Mouse (Mus musculus) liver, postnatal 0 days (tissue): Measurements from ENCODE around the gene Ptprg. TPM values are rescaled to one million over a fixed set of nuclear protein-coding genes. Genes with fewer than 3 reads are reported as not detected.

ENCODE experiments used
- ATAC-seq: fragments of 200-750 bp; cut with Nextera tagmentation; 2 replicates; pipeline ENCODE4 v1.8.0; 2017; ENCODE audit warnings: mild to moderate bottlenecking, moderate library complexity
- DNase-seq: peaks from one replicate; pipeline ENCODE4 v3.0.0-alpha.2; 2016
- H3K27ac ChIP-seq: fragments of 300-500 bp; sonication (generic); 2 replicates; pipeline ENCODE4 v1.5.1; 2014; ENCODE audit warnings: antibody characterized with exemption, moderate library complexity, mild to moderate bottlenecking, low read depth
- H3K27me3 ChIP-seq: fragments of 300-500 bp; sonication (generic); 2 replicates; pipeline ENCODE4 v1.6.1; 2014; ENCODE audit warnings: low read length, control low read depth, mixed read lengths; ENCODE audit not compliant: insufficient read depth
- H3K36me3 ChIP-seq: fragments of 300-500 bp; sonication (generic); replicated peaks from 2 replicates; pipeline ENCODE4 v1.6.1; 2014; ENCODE audit warnings: mild to moderate bottlenecking, control low read depth, low read length, moderate library complexity, mixed read lengths; ENCODE audit not compliant: insufficient read depth
- H3K4me1 ChIP-seq: fragments of 300-500 bp; sonication (generic); 2 replicates; pipeline ENCODE4 v1.6.1; 2014; ENCODE audit warnings: antibody characterized with exemption, mild to moderate bottlenecking, control low read depth; ENCODE audit not compliant: insufficient read depth
- H3K4me2 ChIP-seq: fragments of 300-500 bp; sonication (generic); 2 replicates; pipeline ENCODE4 v1.6.1; 2014; ENCODE audit warnings: low read depth, mild to moderate bottlenecking, low read length, moderate library complexity, mixed read lengths
- H3K4me3 ChIP-seq: fragments of 300-500 bp; sonication (generic); 2 replicates; pipeline ENCODE4 v1.5.1; 2014; ENCODE audit warnings: low read depth, low read length
- H3K9ac ChIP-seq: fragments of 300-500 bp; sonication (generic); replicated peaks from 2 replicates; pipeline ENCODE4 v1.6.1; 2014; ENCODE audit warnings: mild to moderate bottlenecking, moderate library complexity
- H3K9me3 ChIP-seq: fragments of 300-500 bp; sonication (generic); 2 replicates; pipeline ENCODE4 v1.6.1; 2016; ENCODE audit warnings: mild to moderate bottlenecking, control low read depth, low read length, mixed read lengths
- CTCF ChIP-seq: sonication (generic); IDR thresholded peaks from 2 replicates; pipeline ENCODE4 v1.5.1; 2016; ENCODE audit warnings: antibody characterized with exemption, low read depth
- EP300 ChIP-seq: IDR thresholded peaks from 2 replicates; pipeline ENCODE4 v1.6.1; 2016; ENCODE audit warnings: antibody characterized with exemption, low read depth, mild to moderate bottlenecking
- WGBS: fragments of 180-500 bp; shearing (Covaris S2); extraction: QIAGEN DNeasy Blood & Tissue Kit; methylation state at CpG from one replicate; pipeline ENCODE4 v1.1.7; 2014; ENCODE audit not compliant: insufficient replicate concordance; 5-methylcytosine and 5-hydroxymethylcytosine counted together
- polyA plus RNA-seq: library from polyadenylated mRNA; unstranded; fragments of >200 nt; fragmentation: Nextera tagmentation; extraction: Ambion mirVana; gene quantifications from 2 replicates; pipeline ENCODE4 v1.2.1, GENCODE M21; 2015

Ptprg gene
- polyA plus RNA-seq, 1 experiment from 2014 or later, result 2.7 TPM

GRCm38 (mm10) chr14:11683386-11684081 is 130.2 kb downstream of the Ptprg start:
- no peaks in the 10 kb centered on the region for H3K27me3 ChIP-seq
- no peak for TF ChIP-seq EP300
- TF ChIP-seq CTCF, result no peak

GRCm38 (mm10) chr14:11684104-11684503 is 130.8 kb downstream of the Ptprg start:
- ATAC-seq, result no peak
- H3K27me3 ChIP-seq, result no peaks in the 10 kb centered on the region
- peaks cover 6% of the 10 kb centered on the region; the same call in 1 of the 2 replicates for H3K4me1 ChIP-seq
- WGBS, result 52% methylated on average over 2 of the region's 2 CpGs
- TF ChIP-seq EP300 (no peak), CTCF (no peak)
- DNase-seq, result no peak
- no peak overlapping the region for H3K4me2 ChIP-seq
- H3K9ac ChIP-seq, result no peak overlapping the region
- H3K9me3 ChIP-seq, result no peaks in the 10 kb centered on the region
- H3K27ac ChIP-seq, result no peak overlapping the region
- no peaks in the 10 kb centered on the region for H3K36me3 ChIP-seq
- H3K4me3 ChIP-seq, result no peak overlapping the region

More at GRCm38 (mm10) chr14:11683386-11684081, 130.2 kb downstream of the Ptprg start:
- H3K27ac ChIP-seq, result no peak overlapping the region
- no peaks in the 10 kb centered on the region for H3K36me3 ChIP-seq
- ATAC-seq, result no peak
- WGBS, result 51% methylated on average over 10 of the region's 10 CpGs
- H3K4me2 ChIP-seq, result no peak overlapping the region
- H3K4me1 ChIP-seq, result peaks cover 6% of the 10 kb centered on the region; the same call in 1 of the 2 replicates
- H3K9ac ChIP-seq, result no peak overlapping the region
- no peak overlapping the region for H3K4me3 ChIP-seq
- DNase-seq, result no peak
- H3K9me3 ChIP-seq, result no peaks in the 10 kb centered on the region

- 69% methylated on average over 1 of the region's 1 CpGs for WGBS
- ATAC-seq (no peak), DNase-seq (no peak)
- Histone ChIP-seq H3K27ac (no peak overlapping the region), H3K36me3 (no peaks in the 10 kb centered on the region), H3K4me1 (peaks cover 5% of the 10 kb centered on the region; the same call in 1 of the 2 replicates), H3K9ac (no peak overlapping the region), H3K4me2 (no peak overlapping the region), H3K27me3 (no peaks in the 10 kb centered on the region), H3K9me3 (no peaks in the 10 kb centered on the region), H3K4me3 (no peak overlapping the region)
- TF ChIP-seq CTCF (no peak), EP300 (no peak)
Observed at GRCm38 (mm10) chr14:11687541-11687940, 134.2 kb downstream of the Ptprg start.

GRCm38 (mm10) chr14:11688142-11688541 is 134.8 kb downstream of the Ptprg start:
- 70% methylated on average over 6 of the region's 6 CpGs for WGBS
- no peaks in the 10 kb centered on the region for H3K9me3 ChIP-seq

GRCm38 (mm10) chr14:11690066-11690465 is 136.7 kb downstream of the Ptprg start:
- WGBS, result 64% methylated on average over 1 of the region's 1 CpGs
- Histone ChIP-seq H3K36me3 (no peaks in the 10 kb centered on the region), H3K9me3 (no peaks in the 10 kb centered on the region), H3K27me3 (no peaks in the 10 kb centered on the region), H3K4me2 (no peak overlapping the region), H3K27ac (no peak overlapping the region), H3K4me3 (no peak overlapping the region), H3K9ac (no peak overlapping the region), H3K4me1 (0 out of 2 replicates have a peak, but pooled peaks cover 3% of the 10 kb centered on the region)
- TF ChIP-seq CTCF (no peak), EP300 (no peak)
- no peak for DNase-seq
- ATAC-seq, result no peak

More at GRCm38 (mm10) chr14:11688142-11688541, 134.8 kb downstream of the Ptprg start:
- Histone ChIP-seq H3K4me3 (no peak overlapping the region), H3K9ac (no peak overlapping the region), H3K27ac (no peak overlapping the region), H3K36me3 (no peaks in the 10 kb centered on the region), H3K27me3 (no peaks in the 10 kb centered on the region), H3K4me2 (no peak overlapping the region), H3K4me1 (0 out of 2 replicates have a peak, but pooled peaks cover 3% of the 10 kb centered on the region)
- DNase-seq (no peak), ATAC-seq (no peak)
- TF ChIP-seq CTCF, result no peak
- no peak for TF ChIP-seq EP300

GRCm38 (mm10) chr14:11691531-11691930 is 138.2 kb downstream of the Ptprg start:
- H3K4me3 ChIP-seq, result no peak overlapping the region
- DNase-seq (no peak), ATAC-seq (no peak)
- no peak for TF ChIP-seq CTCF
- TF ChIP-seq EP300, result no peak
- no peaks in the 10 kb centered on the region for H3K36me3 ChIP-seq
- WGBS, result 74% methylated on average over 3 of the region's 3 CpGs
- H3K4me2 ChIP-seq, result no peak overlapping the region
- H3K27ac ChIP-seq, result no peak overlapping the region
- H3K27me3 ChIP-seq, result no peaks in the 10 kb centered on the region
- 0 out of 2 replicates have a peak, but pooled peaks cover 3% of the 10 kb centered on the region for H3K4me1 ChIP-seq
- no peaks in the 10 kb centered on the region for H3K9me3 ChIP-seq
- no peak overlapping the region for H3K9ac ChIP-seq
